In genomic region chr10:73384003-73384402, GRCm38 (mm10) we compare ENCODE assay signal across 22 mouse cellular contexts.
"Had no signal": no experiment of that assay in that cellular context is flagged by ENCODE, and none has a peak within 500 bp of the region (broad histone marks: within the 10 kb centered on the region; RNA-seq: fewer than 3 reads in every experiment).

No protein-coding gene starts in this region.

- DNase-seq: heart, postnatal 10 days; heart, postnatal 14 days; heart, postnatal 36 days; heart, postnatal 4 days; kidney, adult 11 months; kidney, adult 18-20 months; kidney, adult 2 months; kidney, adult 8-10 months; kidney, adult 9 months; kidney, postnatal 10 days; kidney, postnatal 14 days; kidney, postnatal 25 days; kidney, postnatal 36 days; kidney, postnatal 4 days; layer of hippocampus, adult 9-11 months; layer of hippocampus, postnatal 36 days had no signal

- ATAC-seq: hindbrain, embryonic 16.5 days; hindbrain, postnatal 0 days; inflammation-experienced regulatory T-cells, adult 6 months; intestine, embryonic 15.5 days; intestine, embryonic 16.5 days; intestine, postnatal 0 days had no signal
